Mouse (Mus musculus) lung, embryonic 16.5 days (tissue): ENCODE results near the gene Mrpl1. TPM values are rescaled to one million over a fixed set of nuclear protein-coding genes. Genes with fewer than 3 reads are reported as not detected.

Experiments
- ATAC-seq: fragments of 200-750 bp; cut with Nextera tagmentation; 2 replicates; pipeline ENCODE4 v1.8.0; 2017; ENCODE audit warnings: low read depth, mild to moderate bottlenecking, moderate library complexity
- H3K27ac ChIP-seq: fragments of 300-500 bp; sonication (generic); 2 replicates; pipeline ENCODE4 v1.5.1; 2014; ENCODE audit warnings: mild to moderate bottlenecking, control low read depth, low read length
- H3K27me3 ChIP-seq: fragments of 300-500 bp; sonication (generic); 2 replicates; pipeline ENCODE4 v1.6.1; 2014; ENCODE audit warnings: low read depth, low read length, mixed read lengths; ENCODE audit not compliant: control insufficient read depth, insufficient read depth
- H3K36me3 ChIP-seq: fragments of 300-500 bp; sonication (generic); 2 replicates; pipeline ENCODE4 v1.6.1; 2014; ENCODE audit warnings: low read length; ENCODE audit not compliant: control insufficient read depth, insufficient read depth
- H3K4me1 ChIP-seq: fragments of 300-500 bp; sonication (generic); replicated peaks from 2 replicates; pipeline ENCODE4 v1.6.1; 2014; ENCODE audit warnings: low read length, mixed read lengths; ENCODE audit not compliant: control insufficient read depth, insufficient read depth
- H3K4me2 ChIP-seq: fragments of 300-500 bp; sonication (generic); 2 replicates; pipeline ENCODE4 v1.6.1; 2014; ENCODE audit warnings: low read depth, low read length, control low read depth
- H3K4me3 ChIP-seq: fragments of 300-500 bp; sonication (generic); 2 replicates; pipeline ENCODE4 v1.5.1; 2014; ENCODE audit warnings: mild to moderate bottlenecking, low read length, control low read depth
- H3K9ac ChIP-seq: fragments of 300-500 bp; sonication (generic); 2 replicates; pipeline ENCODE4 v1.6.1; 2014; ENCODE audit warnings: low read length, control low read depth
- H3K9me3 ChIP-seq: fragments of 300-500 bp; sonication (generic); 2 replicates; pipeline ENCODE4 v1.6.1; 2016; ENCODE audit warnings: low read length; ENCODE audit not compliant: control insufficient read depth
- WGBS: fragments of 180-500 bp; shearing (Covaris S2); extraction: QIAGEN DNeasy Blood & Tissue Kit; methylation state at CpG from one replicate; pipeline ENCODE4 v1.1.7; 2014; 5-methylcytosine and 5-hydroxymethylcytosine counted together
- polyA plus RNA-seq: library from polyadenylated mRNA; unstranded; fragments of >200 nt; fragmentation: Nextera tagmentation; extraction: Ambion mirVana; gene quantifications from 2 replicates; pipeline ENCODE4 v1.2.1, GENCODE M21; 2015

The Mrpl1 gene
- polyA plus RNA-seq, 1 experiment from 2014 or later: 21.3 TPM

DNA sequence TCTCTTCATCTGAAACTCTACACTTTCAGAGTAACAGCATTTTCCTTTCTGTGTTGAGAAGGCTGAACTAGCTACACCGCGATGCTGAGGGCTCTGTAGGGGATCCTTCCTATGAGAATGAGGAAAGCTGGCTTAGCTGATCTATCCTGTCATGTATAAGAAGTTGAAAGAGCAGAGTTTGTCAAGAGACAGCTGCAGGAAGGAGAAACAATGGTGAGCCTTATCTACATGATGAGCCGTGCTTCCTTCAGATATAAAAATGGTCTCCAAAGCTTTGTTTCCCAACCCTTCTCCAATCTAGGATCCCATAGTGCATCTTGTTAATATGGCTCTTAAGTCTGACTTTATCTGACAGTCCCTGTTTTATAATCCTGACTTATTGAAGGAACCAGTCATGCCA lies 38.9 kb upstream of the Mrpl1 start:
- H3K27ac ChIP-seq: no peak overlapping the region
- peak; percentile 15; the same call in 1 of the 2 replicates for ATAC-seq
- no peak overlapping the region for H3K9ac ChIP-seq
- no peaks in the 10 kb centered on the region for H3K27me3 ChIP-seq
- H3K4me3 ChIP-seq: no peak overlapping the region
- WGBS: 62% methylated on average over 3 of the region's 3 CpGs
- H3K36me3 ChIP-seq: no peaks in the 10 kb centered on the region
- H3K4me1 ChIP-seq: no peaks in the 10 kb centered on the region
- H3K9me3 ChIP-seq: 0 out of 2 replicates have a peak, but pooled peaks cover 3% of the 10 kb centered on the region
- no peak overlapping the region for H3K4me2 ChIP-seq

GRCm38 (mm10) chr5:96171765-96172164 lies 37.5 kb upstream of the Mrpl1 start:
- 85% methylated on average over 4 of the region's 4 CpGs for WGBS
- H3K27me3 ChIP-seq: no peaks in the 10 kb centered on the region

GRCm38 (mm10) chr5:96176121-96176520 lies 33.2 kb upstream of the Mrpl1 start:
- H3K4me2 ChIP-seq: peak overlapping the region; percentile 51
- ATAC-seq: 0 out of 2 replicates have a peak, but pooled peaks have one; percentile 31
- H3K9me3 ChIP-seq: no peaks in the 10 kb centered on the region

More at GRCm38 (mm10) chr5:96171765-96172164, 37.5 kb upstream of the Mrpl1 start:
- no peaks in the 10 kb centered on the region for H3K36me3 ChIP-seq
- no peak for ATAC-seq
- no peak overlapping the region for H3K4me2 ChIP-seq
- no peak overlapping the region for H3K27ac ChIP-seq
- 0 out of 2 replicates have a peak, but pooled peaks cover under 1% of the 10 kb centered on the region for H3K9me3 ChIP-seq
- H3K4me3 ChIP-seq: no peak overlapping the region
- no peak overlapping the region for H3K9ac ChIP-seq
- H3K4me1 ChIP-seq: no peaks in the 10 kb centered on the region

GRCm38 (mm10) chr5:96176879-96177358 lies 32.4 kb upstream of the Mrpl1 start:
- Histone ChIP-seq H3K9ac (peak overlapping the region; percentile 2; the same call in 1 of the 2 replicates), H3K4me3 (peak overlapping the region; percentile 27), H3K36me3 (no peaks in the 10 kb centered on the region), H3K4me2 (peak overlapping the region; percentile 51), H3K27ac (no peak overlapping the region; the same call in 1 of the 2 replicates), H3K4me1 (no peaks in the 10 kb centered on the region), H3K27me3 (no peaks in the 10 kb centered on the region), H3K9me3 (no peaks in the 10 kb centered on the region)
- no peak for ATAC-seq
- 54% methylated on average over 11 of the region's 11 CpGs for WGBS

More at GRCm38 (mm10) chr5:96176121-96176520, 33.2 kb upstream of the Mrpl1 start:
- Histone ChIP-seq H3K9ac (peak overlapping the region; percentile 11; the same call in 1 of the 2 replicates), H3K4me1 (no peaks in the 10 kb centered on the region), H3K36me3 (no peaks in the 10 kb centered on the region), H3K4me3 (peak overlapping the region; percentile 27), H3K27ac (peak overlapping the region; percentile 4), H3K27me3 (no peaks in the 10 kb centered on the region)
- 31% methylated on average over 9 of the region's 9 CpGs for WGBS

- 82% methylated on average over 2 of the region's 2 CpGs for WGBS
- Histone ChIP-seq H3K4me3 (no peak overlapping the region), H3K9ac (no peak overlapping the region), H3K4me1 (no peaks in the 10 kb centered on the region), H3K36me3 (no peaks in the 10 kb centered on the region), H3K9me3 (no peaks in the 10 kb centered on the region), H3K27me3 (no peaks in the 10 kb centered on the region), H3K4me2 (no peak overlapping the region), H3K27ac (no peak overlapping the region)
- ATAC-seq: no peak
Observed at GRCm38 (mm10) chr5:96183211-96183610, 26.1 kb upstream of the Mrpl1 start.

DNA sequence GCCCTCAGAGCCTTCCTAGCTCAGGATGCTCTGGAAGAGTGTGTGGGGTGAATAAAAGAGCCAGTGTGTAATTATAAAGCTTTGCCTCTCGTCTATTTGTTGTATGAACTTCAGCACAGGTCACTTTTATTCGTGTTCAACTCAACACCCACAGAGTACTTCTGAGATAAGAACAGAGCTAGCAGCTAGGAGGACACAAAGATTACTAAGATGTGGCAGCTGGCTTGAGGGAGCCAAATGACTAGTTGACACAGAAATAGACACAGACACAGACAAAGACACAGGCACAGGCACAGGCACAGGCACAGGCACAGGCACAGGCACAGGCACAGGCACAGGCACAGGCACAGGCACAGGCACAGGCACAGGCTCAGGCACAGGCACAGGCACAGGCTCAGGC lies 25.3 kb upstream of the Mrpl1 start:
- WGBS: 31% methylated on average over 2 of the region's 2 CpGs

GRCm38 (mm10) chr5:96189761-96190160 lies 19.5 kb upstream of the Mrpl1 start:
- WGBS: 100% methylated on average over 1 of the region's 1 CpGs
- no peak for ATAC-seq
- no peak overlapping the region for H3K9ac ChIP-seq
- no peaks in the 10 kb centered on the region for H3K4me1 ChIP-seq
- H3K27ac ChIP-seq: no peak overlapping the region
- H3K27me3 ChIP-seq: no peaks in the 10 kb centered on the region
- no peak overlapping the region for H3K4me2 ChIP-seq
- no peaks in the 10 kb centered on the region for H3K9me3 ChIP-seq
- H3K4me3 ChIP-seq: no peak overlapping the region
- no peaks in the 10 kb centered on the region for H3K36me3 ChIP-seq

More for the DNA sequence above, 25.3 kb upstream of the Mrpl1 start:
- H3K4me3 ChIP-seq: no peak overlapping the region
- no peaks in the 10 kb centered on the region for H3K27me3 ChIP-seq
- no peaks in the 10 kb centered on the region for H3K36me3 ChIP-seq
- H3K27ac ChIP-seq: no peak overlapping the region
- no peaks in the 10 kb centered on the region for H3K4me1 ChIP-seq
- ATAC-seq: no peak
- no peaks in the 10 kb centered on the region for H3K9me3 ChIP-seq
- no peak overlapping the region for H3K9ac ChIP-seq
- no peak overlapping the region for H3K4me2 ChIP-seq

DNA sequence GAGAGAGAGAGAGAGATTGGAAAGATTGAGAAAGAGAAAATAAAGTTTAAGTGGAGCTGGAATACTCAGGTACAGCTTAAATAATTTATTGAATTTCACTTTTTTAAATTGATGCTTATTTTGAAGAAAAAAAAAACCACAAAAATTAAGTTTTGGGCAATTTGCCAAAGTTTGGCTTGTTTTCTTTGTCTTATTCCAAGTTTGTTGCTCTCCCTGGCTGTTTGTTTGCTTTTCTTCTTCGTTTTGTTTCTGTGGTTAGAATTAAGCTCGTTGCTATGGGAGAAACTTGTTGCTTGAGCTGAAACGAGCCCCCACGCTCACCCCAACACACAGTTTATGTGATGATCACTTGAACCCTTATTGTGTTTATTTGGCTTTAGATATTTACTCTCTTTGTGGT lies 18.0 kb upstream of the Mrpl1 start:
- Histone ChIP-seq H3K36me3 (no peaks in the 10 kb centered on the region), H3K27ac (no peak overlapping the region), H3K4me1 (no peaks in the 10 kb centered on the region), H3K4me3 (no peak overlapping the region), H3K9me3 (no peaks in the 10 kb centered on the region), H3K4me2 (no peak overlapping the region), H3K27me3 (no peaks in the 10 kb centered on the region), H3K9ac (no peak overlapping the region)
- ATAC-seq: no peak
- 22% methylated on average over 4 of the region's 4 CpGs for WGBS

DNA sequence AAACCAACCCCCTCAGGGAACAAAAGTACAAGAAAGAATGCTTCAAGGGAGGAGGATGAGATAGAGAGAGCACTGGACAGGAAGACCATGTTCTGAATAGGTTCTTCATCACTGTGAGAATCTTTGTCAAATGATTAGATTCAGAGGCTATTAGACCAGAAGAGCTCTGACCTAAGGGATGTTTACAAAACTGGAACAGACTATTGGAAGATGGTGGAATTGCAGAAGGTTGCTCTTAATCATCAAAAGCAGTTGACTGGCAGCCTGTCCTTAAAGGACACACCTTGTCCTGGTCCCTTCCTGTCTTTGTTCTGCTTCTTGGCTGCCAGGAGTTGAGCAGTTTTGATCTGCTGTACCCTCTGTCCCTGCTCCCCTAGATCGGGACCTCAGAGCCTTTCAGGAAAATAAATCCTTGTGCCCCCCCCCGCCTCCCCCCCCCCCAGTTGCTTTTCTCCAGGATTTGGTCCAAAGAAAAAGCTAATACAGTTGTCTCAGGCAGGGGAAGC lies 12.7 kb upstream of the Mrpl1 start:
- Histone ChIP-seq H3K9me3 (no peaks in the 10 kb centered on the region), H3K4me2 (no peak overlapping the region), H3K36me3 (no peaks in the 10 kb centered on the region), H3K4me3 (no peak overlapping the region), H3K4me1 (no peaks in the 10 kb centered on the region), H3K27me3 (no peaks in the 10 kb centered on the region), H3K9ac (no peak overlapping the region), H3K27ac (peak overlapping the region; percentile 46; the same call in 1 of the 2 replicates)
- WGBS: 44% methylated on average over 2 of the region's 2 CpGs
- peak; percentile 51; the same call in 1 of the 2 replicates for ATAC-seq
